Mouse (Mus musculus) c-Kit-positive CD71-positive TER-119-positive erythroid progenitor cells, embryonic 14.5 days (primary cell): ENCODE data around the gene Nrm.

Experiments
- DNase-seq: peaks from one replicate; pipeline ENCODE4 v3.0.0-alpha.2; 2013; ENCODE audit warnings: low spot score

Nrm gene

GRCm38 (mm10) chr17:35866911-35867890 lies 6.1 kb downstream of the Nrm start:
- no peak for DNase-seq

GRCm38 (mm10) chr17:35868165-35868820 lies 7.2 kb downstream of the Nrm start:
- DNase-seq, result no peak

- DNase-seq, result no peak
These were observed 7.8 kb downstream of the Nrm start for GRCm38 (mm10) chr17:35868961-35869345.

GRCm38 (mm10) chr17:35869346-35870067 lies 8.4 kb downstream of the Nrm start:
- DNase-seq, result no peak

- no peak for DNase-seq
These were observed 9.2 kb downstream of the Nrm start for GRCm38 (mm10) chr17:35870151-35870883.

- no peak for DNase-seq
These were observed 10.0 kb downstream of the Nrm start for GRCm38 (mm10) chr17:35870884-35871696.

- DNase-seq, result peak; percentile 81
These were observed 12.8 kb downstream of the Nrm start for GRCm38 (mm10) chr17:35873774-35874519.

- no peak for DNase-seq
These were observed 13.6 kb downstream of the Nrm start for GRCm38 (mm10) chr17:35874721-35875120.

GRCm38 (mm10) chr17:35879245-35880057 lies 18.3 kb downstream of the Nrm start, which contains the start of gene Dhx16:
TSS of gene Dhx16 (plus strand) at chr17:35879819.
- peak; percentile 94 for DNase-seq

GRCm38 (mm10) chr17:35882924-35883323 lies 21.8 kb downstream of the Nrm start:
- DNase-seq, result no peak

GRCm38 (mm10) chr17:35883777-35884176 lies 22.7 kb downstream of the Nrm start:
- DNase-seq, result no peak

- DNase-seq, result no peak
These were observed 26.6 kb downstream of the Nrm start for GRCm38 (mm10) chr17:35887725-35888124.

- peak; percentile 84 for DNase-seq
These were observed 35.9 kb downstream of the Nrm start, which contains the start of gene 2310061I04Rik for GRCm38 (mm10) chr17:35896781-35897643. TSS of gene 2310061I04Rik (minus strand) at chr17:35897431.

- DNase-seq, result no peak
These were observed 36.8 kb downstream of the Nrm start for GRCm38 (mm10) chr17:35897644-35898573.

- DNase-seq, result no peak
These were observed 39.5 kb downstream of the Nrm start for GRCm38 (mm10) chr17:35900636-35901035.

- no peak for DNase-seq
These were observed 42.3 kb downstream of the Nrm start for GRCm38 (mm10) chr17:35903343-35903991.

- no peak for DNase-seq
These were observed 42.9 kb downstream of the Nrm start for GRCm38 (mm10) chr17:35903992-35904355.
